Mouse (Mus musculus): ENCODE data around the gene Dntt. TPM values are rescaled to one million over a fixed set of nuclear protein-coding genes. Genes with fewer than 3 reads are reported as not detected.

Dntt gene
- polyA plus RNA-seq, 1 experiment from 2014 or later: not detected

DNA sequence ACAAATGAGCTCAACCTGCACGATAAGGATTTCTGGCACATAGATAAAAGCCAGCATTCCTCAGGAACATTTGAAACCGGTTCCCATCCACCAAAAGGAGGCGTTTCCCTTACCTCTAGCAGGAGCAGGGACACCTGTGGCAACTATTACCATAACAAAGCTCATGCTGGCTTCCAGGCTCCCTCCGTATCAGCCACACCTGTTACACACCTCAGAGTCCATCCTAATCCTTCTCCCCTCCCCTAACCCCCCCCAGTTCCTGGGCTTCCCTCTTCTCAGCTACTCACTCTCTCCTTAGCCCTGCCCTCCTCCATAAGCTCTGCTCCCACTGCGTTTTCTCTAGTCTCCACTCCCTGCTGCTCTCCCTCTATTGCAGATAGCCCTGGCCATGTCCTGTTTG, 15.5 kb upstream of the Dntt start:
- Histone ChIP-seq H3K9me3 (ENCODE audit: control insufficient read depth, low read length) (no peaks in the 10 kb centered on the region), H3K4me3 (ENCODE audit: control insufficient read depth in 1 of 2, insufficient read depth in 1 of 2, low read depth in 1 of 2, low read length in 2 of 2) (no peak overlapping the region), H3K27me3 (ENCODE audit: control insufficient read depth, insufficient read depth, low read length) (peaks cover 24% of the 10 kb centered on the region; the same call in 1 of the 2 replicates), H3K4me1 (ENCODE audit: control insufficient read depth in 2 of 2, insufficient read depth in 2 of 2, low read length in 2 of 2) (peaks cover 3 to 5% of the 10 kb centered on the region in 2 experiments; a peak in 1 of 4 replicates), H3K9ac (ENCODE audit: low read length) (no peak overlapping the region), H3K4me2 (ENCODE audit: low read length) (no peak overlapping the region), H3K36me3 (ENCODE audit: control insufficient read depth, insufficient read depth, low read length) (no peaks in the 10 kb centered on the region), H3K27ac (replicated peaks in 1 of 2; ENCODE audit: control insufficient read depth in 1 of 2, insufficient read depth in 1 of 2, low read depth in 2 of 2, low read length in 2 of 2) (no peak overlapping the region)
- 2% methylated on average over 5 of the region's 5 CpGs for WGBS
- ATAC-seq (ENCODE audit: insufficient number of reproducible peaks, insufficient read depth, low FRiP score, low read depth): no peak

DNA sequence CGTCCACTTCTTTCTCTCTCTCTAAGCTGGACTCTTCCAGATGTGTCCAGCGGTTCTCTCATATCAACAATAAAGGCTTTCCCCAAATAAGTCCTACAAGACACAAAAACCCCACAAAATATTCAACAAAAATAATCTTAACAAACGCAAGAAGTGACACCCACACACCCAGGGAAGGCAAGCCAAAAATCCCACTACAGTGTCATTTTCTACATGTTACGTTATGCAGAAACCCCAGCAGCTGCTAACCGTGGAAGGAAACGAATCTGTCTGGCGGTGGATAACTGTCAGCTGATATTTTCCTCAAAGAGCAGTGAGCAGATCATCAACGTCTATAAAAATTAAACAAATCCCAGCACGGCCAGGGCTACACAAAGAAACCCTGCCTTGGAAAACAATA, 15.1 kb upstream of the Dntt start:
- H3K9ac ChIP-seq (ENCODE audit: low read length): no peak overlapping the region
- no peak for ATAC-seq (ENCODE audit: insufficient number of reproducible peaks, insufficient read depth, low FRiP score, low read depth)
- no peak overlapping the region for H3K4me2 ChIP-seq (ENCODE audit: low read length)
- H3K27me3 ChIP-seq (ENCODE audit: control insufficient read depth, insufficient read depth, low read length): peaks cover 24% of the 10 kb centered on the region
- H3K9me3 ChIP-seq (ENCODE audit: control insufficient read depth, low read length): no peaks in the 10 kb centered on the region
- 12% methylated on average over 9 of the region's 9 CpGs for WGBS
- no peak overlapping the region for H3K4me3 ChIP-seq (ENCODE audit: control insufficient read depth in 1 of 2, insufficient read depth in 1 of 2, low read depth in 1 of 2, low read length in 2 of 2)
- H3K36me3 ChIP-seq (ENCODE audit: control insufficient read depth, insufficient read depth, low read length): no peaks in the 10 kb centered on the region
- H3K4me1 ChIP-seq (ENCODE audit: control insufficient read depth in 2 of 2, insufficient read depth in 2 of 2, low read length in 2 of 2): peaks cover 3 to 5% of the 10 kb centered on the region in 2 experiments; a peak in 1 of 4 replicates
- H3K27ac ChIP-seq (replicated peaks in 1 of 2; ENCODE audit: control insufficient read depth in 1 of 2, insufficient read depth in 1 of 2, low read depth in 2 of 2, low read length in 2 of 2): no peak overlapping the region

GRCm38 (mm10) chr19:41015951-41016716, 12.9 kb upstream of the Dntt start:
- H3K9ac ChIP-seq (ENCODE audit: low read length): no peak overlapping the region
- H3K27ac ChIP-seq (replicated peaks in 1 of 2; ENCODE audit: control insufficient read depth in 1 of 2, insufficient read depth in 1 of 2, low read depth in 2 of 2, low read length in 2 of 2): no peak overlapping the region
- H3K4me2 ChIP-seq (ENCODE audit: low read length): peak overlapping the region; percentile 54
- H3K4me1 ChIP-seq (ENCODE audit: control insufficient read depth in 2 of 2, insufficient read depth in 2 of 2, low read length in 2 of 2): peaks cover 3 to 5% of the 10 kb centered on the region in 2 experiments; a peak in 1 of 4 replicates
- no peaks in the 10 kb centered on the region for H3K36me3 ChIP-seq (ENCODE audit: control insufficient read depth, insufficient read depth, low read length)
- 20% methylated on average over 14 of the region's 14 CpGs for WGBS
- no peaks in the 10 kb centered on the region for H3K9me3 ChIP-seq (ENCODE audit: control insufficient read depth, low read length)
- H3K4me3 ChIP-seq (ENCODE audit: control insufficient read depth in 1 of 2, insufficient read depth in 1 of 2, low read depth in 1 of 2, low read length in 2 of 2): no peak overlapping the region
- ATAC-seq (ENCODE audit: insufficient number of reproducible peaks, insufficient read depth, low FRiP score, low read depth): no peak
- H3K27me3 ChIP-seq (ENCODE audit: control insufficient read depth, insufficient read depth, low read length): peaks cover 34% of the 10 kb centered on the region

DNA sequence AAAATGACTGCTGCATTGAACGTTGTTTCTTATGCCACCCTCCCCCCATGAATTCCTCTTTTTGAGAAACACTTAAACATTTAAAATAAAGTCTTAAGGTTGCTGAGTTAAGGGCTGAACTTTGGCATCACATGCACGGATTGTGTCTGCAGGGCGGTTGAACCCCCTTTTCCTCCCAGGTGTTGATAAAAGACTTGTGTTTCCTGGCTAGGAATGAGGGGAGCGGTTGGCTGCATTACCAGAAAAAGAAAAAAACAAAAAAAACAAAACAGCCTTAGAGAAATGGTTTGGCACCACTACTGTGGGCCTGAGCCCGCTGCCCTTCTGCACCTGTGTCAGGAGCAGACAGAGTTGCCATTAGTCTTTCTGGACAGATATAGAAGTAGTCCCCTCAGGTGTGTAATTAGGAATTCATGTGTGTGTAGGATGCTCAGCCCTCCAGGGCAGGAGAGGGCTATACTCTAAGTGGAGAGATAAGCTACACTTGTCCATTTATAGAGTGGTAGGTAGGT, 9.9 kb upstream of the Dntt start:
- no peak overlapping the region for H3K4me3 ChIP-seq (ENCODE audit: control insufficient read depth in 1 of 2, insufficient read depth in 1 of 2, low read depth in 1 of 2, low read length in 2 of 2)
- H3K36me3 ChIP-seq (ENCODE audit: control insufficient read depth, insufficient read depth, low read length): no peaks in the 10 kb centered on the region
- H3K27ac ChIP-seq (replicated peaks in 1 of 2; ENCODE audit: control insufficient read depth in 1 of 2, insufficient read depth in 1 of 2, low read depth in 2 of 2, low read length in 2 of 2): no peak overlapping the region
- peaks cover 3% of the 10 kb centered on the region in 2 experiments; a peak in 1 of 4 replicates for H3K4me1 ChIP-seq (ENCODE audit: control insufficient read depth in 2 of 2, insufficient read depth in 2 of 2, low read length in 2 of 2)
- 68% methylated on average over 5 of the region's 5 CpGs for WGBS
- H3K4me2 ChIP-seq (ENCODE audit: low read length): no peak overlapping the region
- ATAC-seq (ENCODE audit: insufficient number of reproducible peaks, insufficient read depth, low FRiP score, low read depth): no peak
- H3K9me3 ChIP-seq (ENCODE audit: control insufficient read depth, low read length): no peaks in the 10 kb centered on the region
- no peak overlapping the region for H3K9ac ChIP-seq (ENCODE audit: low read length)
- H3K27me3 ChIP-seq (ENCODE audit: control insufficient read depth, insufficient read depth, low read length): peaks cover 22% of the 10 kb centered on the region

- no peak overlapping the region for H3K4me3 ChIP-seq (ENCODE audit: control insufficient read depth in 1 of 2, insufficient read depth in 1 of 2, low read depth in 1 of 2, low read length in 2 of 2)
- WGBS: 64% methylated on average over 3 of the region's 3 CpGs
- H3K36me3 ChIP-seq (ENCODE audit: control insufficient read depth, insufficient read depth, low read length): no peaks in the 10 kb centered on the region
Measured at GRCm38 (mm10) chr19:41020537-41020936, 8.5 kb upstream of the Dntt start.

GRCm38 (mm10) chr19:41022244-41022643, 6.8 kb upstream of the Dntt start:
- no peak for ATAC-seq (ENCODE audit: insufficient number of reproducible peaks, insufficient read depth, low FRiP score, low read depth)
- H3K9me3 ChIP-seq (ENCODE audit: control insufficient read depth, low read length): no peaks in the 10 kb centered on the region
- H3K9ac ChIP-seq (ENCODE audit: low read length): no peak overlapping the region
- H3K4me1 ChIP-seq (ENCODE audit: control insufficient read depth in 2 of 2, insufficient read depth in 2 of 2, low read length in 2 of 2): no peaks in the 10 kb centered on the region
- H3K4me2 ChIP-seq (ENCODE audit: low read length): no peak overlapping the region
- H3K27ac ChIP-seq (replicated peaks in 1 of 2; ENCODE audit: control insufficient read depth in 1 of 2, insufficient read depth in 1 of 2, low read depth in 2 of 2, low read length in 2 of 2): no peak overlapping the region
- H3K36me3 ChIP-seq (ENCODE audit: control insufficient read depth, insufficient read depth, low read length): no peaks in the 10 kb centered on the region
- no peak overlapping the region for H3K4me3 ChIP-seq (ENCODE audit: control insufficient read depth in 1 of 2, insufficient read depth in 1 of 2, low read depth in 1 of 2, low read length in 2 of 2)
- H3K27me3 ChIP-seq (ENCODE audit: control insufficient read depth, insufficient read depth, low read length): peaks cover 22% of the 10 kb centered on the region
- whole genome bisulfite sequencing: 64% methylated on average over 4 of the region's 4 CpGs

More at GRCm38 (mm10) chr19:41020537-41020936, 8.5 kb upstream of the Dntt start:
- Histone ChIP-seq H3K9me3 (ENCODE audit: control insufficient read depth, low read length) (no peaks in the 10 kb centered on the region), H3K27me3 (ENCODE audit: control insufficient read depth, insufficient read depth, low read length) (peaks cover 22% of the 10 kb centered on the region), H3K4me1 (ENCODE audit: control insufficient read depth in 2 of 2, insufficient read depth in 2 of 2, low read length in 2 of 2) (peaks cover 3% of the 10 kb centered on the region in 2 experiments; a peak in 1 of 4 replicates), H3K9ac (ENCODE audit: low read length) (no peak overlapping the region), H3K4me2 (ENCODE audit: low read length) (no peak overlapping the region), H3K27ac (replicated peaks in 1 of 2; ENCODE audit: control insufficient read depth in 1 of 2, insufficient read depth in 1 of 2, low read depth in 2 of 2, low read length in 2 of 2) (no peak overlapping the region)
- ATAC-seq (ENCODE audit: insufficient number of reproducible peaks, insufficient read depth, low FRiP score, low read depth): no peak

- H3K27ac ChIP-seq (replicated peaks in 1 of 2; ENCODE audit: control insufficient read depth in 1 of 2, insufficient read depth in 1 of 2, low read depth in 2 of 2, low read length in 2 of 2): no peak overlapping the region
- H3K9me3 ChIP-seq (ENCODE audit: control insufficient read depth, low read length): no peaks in the 10 kb centered on the region
- no peaks in the 10 kb centered on the region for H3K27me3 ChIP-seq (ENCODE audit: control insufficient read depth, insufficient read depth, low read length)
- H3K9ac ChIP-seq (ENCODE audit: low read length): no peak overlapping the region
- H3K4me2 ChIP-seq (ENCODE audit: low read length): no peak overlapping the region
- H3K4me1 ChIP-seq (ENCODE audit: control insufficient read depth in 2 of 2, insufficient read depth in 2 of 2, low read length in 2 of 2): peaks cover 0 to 2% of the 10 kb centered on the region in 2 experiments; a peak in 1 of 4 replicates
- 78% methylated on average over 8 of the region's 8 CpGs for WGBS
- no peak for ATAC-seq (ENCODE audit: insufficient number of reproducible peaks, insufficient read depth, low FRiP score, low read depth)
- H3K36me3 ChIP-seq (ENCODE audit: control insufficient read depth, insufficient read depth, low read length): no peaks in the 10 kb centered on the region
- H3K4me3 ChIP-seq (ENCODE audit: control insufficient read depth in 1 of 2, insufficient read depth in 1 of 2, low read depth in 1 of 2, low read length in 2 of 2): no peak overlapping the region
Measured at GRCm38 (mm10) chr19:41026551-41026950, 2.5 kb upstream of the Dntt start.

Data from heart, embryonic 14.5 days (tissue).